Mouse (Mus musculus): ENCODE measurements at regions not wholly inside any gene's neighbourhood (a gene's known extent, or its start where the extent isn't known, plus 50 kb on each side); places are given as distances from the start of the nearest gene placed in this dataset.

- peak; percentile 9 for DNase-seq (ENCODE audit: low read depth, low spot score)
Measured at GRCm38 (mm10) chr3:115407946-115408642, 306.8 kb downstream of the S1pr1 start.

DNA sequence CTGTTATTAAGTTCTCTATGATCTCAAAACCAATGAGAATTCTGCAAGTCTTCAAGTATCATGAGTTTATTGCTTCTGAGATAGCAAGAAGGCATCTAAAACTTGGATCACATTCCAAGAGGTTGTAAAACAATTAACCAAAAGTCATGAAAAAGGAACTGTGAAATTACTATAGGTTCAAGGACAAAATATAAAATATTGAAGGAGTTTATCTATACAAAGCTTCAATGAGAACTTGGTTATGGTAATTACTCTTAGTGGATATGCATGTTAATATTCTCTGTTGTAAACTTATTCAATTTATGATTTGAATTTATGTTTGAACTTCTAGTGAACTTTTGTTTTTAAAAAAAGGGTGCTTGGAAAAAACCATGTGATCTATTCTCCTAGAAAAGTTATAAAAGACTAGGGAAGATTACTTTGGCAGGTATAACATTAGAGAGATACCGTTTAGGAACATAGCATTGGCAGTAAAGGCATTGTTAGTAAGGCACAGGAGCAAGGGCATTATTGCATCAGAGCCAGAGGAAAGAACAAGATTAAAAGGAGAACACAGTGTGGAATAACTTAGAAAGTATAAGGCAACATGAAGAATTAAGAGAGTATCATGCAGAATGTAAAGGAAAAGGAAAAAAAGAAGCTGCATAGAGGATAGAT lies 311.4 kb downstream of the S1pr1 start:
- no peak for DNase-seq (ENCODE audit: low read depth, low spot score)

DNA sequence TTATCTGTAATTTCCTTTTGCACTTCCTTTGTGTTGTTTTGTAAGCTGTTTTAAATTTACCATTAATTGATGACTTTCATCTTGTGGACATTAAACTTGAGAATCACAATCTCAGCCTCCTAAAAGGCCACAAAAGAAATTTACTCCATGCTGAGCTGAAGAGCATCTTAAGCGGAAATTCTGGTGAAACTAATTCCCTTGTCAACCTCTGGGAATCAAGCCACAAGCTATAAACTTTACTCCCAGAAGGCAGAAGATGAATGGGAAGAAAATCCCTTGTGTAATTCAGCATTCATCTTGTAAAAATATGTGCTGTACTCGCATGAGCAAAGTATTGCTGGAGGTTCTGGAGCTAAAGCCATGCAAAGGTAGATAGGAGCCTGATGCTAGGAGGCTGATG lies 350.0 kb downstream of the S1pr1 start:
- no peak for DNase-seq (ENCODE audit: low read depth, low spot score)
